Mouse (Mus musculus): Measurements from ENCODE around the gene Hmgcll1. TPM values are rescaled to one million over a fixed set of nuclear protein-coding genes. Genes with fewer than 3 reads are reported as not detected.
"Not testable (repeated sequence)": the region's sequence is repeated elsewhere in the genome, so short reads cannot be mapped to it uniquely, and the experiment has no call there.

The Hmgcll1 gene
- total RNA-seq, 2 experiments from 2014 or later, result 1.5 to 2.0 TPM

- DNase-seq, result no peak
Measured at GRCm38 (mm10) chr9:76060935-76061334, 46.3 kb downstream of the Hmgcll1 start.

- no peak for DNase-seq
Measured at GRCm38 (mm10) chr9:76061492-76061891, 46.8 kb downstream of the Hmgcll1 start.

- no peak for DNase-seq
Measured at GRCm38 (mm10) chr9:76064164-76064563, 49.5 kb downstream of the Hmgcll1 start.

- DNase-seq, result peak in 1 of 2 experiments; percentile 3
Measured at GRCm38 (mm10) chr9:76091561-76091960, 76.9 kb downstream of the Hmgcll1 start.

- DNase-seq, result no peak
Measured at GRCm38 (mm10) chr9:76097221-76097620, 82.6 kb downstream of the Hmgcll1 start.

GRCm38 (mm10) chr9:76099981-76100380, 85.3 kb downstream of the Hmgcll1 start:
- no peak for DNase-seq

GRCm38 (mm10) chr9:76104416-76104815, 89.8 kb downstream of the Hmgcll1 start:
- not testable (repeated sequence) for DNase-seq

GRCm38 (mm10) chr9:76104846-76105245, 90.2 kb downstream of the Hmgcll1 start:
- DNase-seq, result no peak

- DNase-seq, result peak; percentile 65 to 68
Measured at GRCm38 (mm10) chr9:76122888-76123287, 108.2 kb downstream of the Hmgcll1 start.

GRCm38 (mm10) chr9:76124249-76124648, 109.6 kb downstream of the Hmgcll1 start:
- DNase-seq, result no peak

- no peak for DNase-seq
Measured at GRCm38 (mm10) chr9:76129353-76129752, 114.7 kb downstream of the Hmgcll1 start.

GRCm38 (mm10) chr9:76134042-76134441, 119.4 kb downstream of the Hmgcll1 start:
- DNase-seq, result no peak

- peak in 1 of 2 experiments; percentile 5 for DNase-seq
Measured at GRCm38 (mm10) chr9:76138378-76139109, 123.9 kb downstream of the Hmgcll1 start.

- DNase-seq, result no peak
Measured at GRCm38 (mm10) chr9:76145593-76145992, 130.9 kb downstream of the Hmgcll1 start.

GRCm38 (mm10) chr9:76162446-76162845, 147.8 kb downstream of the Hmgcll1 start:
- DNase-seq, result no peak

GRCm38 (mm10) chr9:76168355-76168754, 153.7 kb downstream of the Hmgcll1 start:
- DNase-seq, result peak; percentile 17 to 41

GRCm38 (mm10) chr9:76172686-76173295, 158.1 kb downstream of the Hmgcll1 start:
- DNase-seq, result no peak

- no peak for DNase-seq
Measured at GRCm38 (mm10) chr9:76179221-76179620, 164.6 kb downstream of the Hmgcll1 start.

Other genes with a start within 250 kb of the Hmgcll1 start
- gene Bmp5, start 239.5 kb upstream of the Hmgcll1 start, total RNA-seq (2021), result 1 to 10 TPM; 2.3 to 2.5 TPM
- gene Gfral, start 198.8 kb downstream of the Hmgcll1 start, total RNA-seq (2021), result not detected